Mouse (Mus musculus): Measurements from ENCODE around the gene Dram1.

Dram1 gene

DNA sequence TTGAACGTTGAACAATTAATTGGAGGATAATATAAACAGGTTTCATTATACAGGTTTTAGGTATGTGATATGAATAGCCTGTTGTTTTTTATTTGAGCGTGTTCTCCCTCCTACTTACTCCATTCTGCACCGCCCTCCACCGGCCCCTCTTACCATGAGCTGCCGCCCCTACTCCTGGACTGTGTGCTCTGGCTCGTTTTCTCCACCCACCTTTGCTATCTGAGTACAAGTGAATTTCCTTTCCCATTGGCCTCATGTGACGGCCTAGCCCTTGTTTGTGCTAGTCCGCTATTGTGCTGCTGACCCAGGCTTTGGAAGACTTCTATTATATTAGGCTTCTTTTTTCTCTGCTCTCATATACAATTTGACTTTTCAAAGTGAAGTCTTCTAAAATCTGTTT lies 91.6 kb downstream of the Dram1 start:
- no peak for DNase-seq (ENCODE audit: low read depth)

DNA sequence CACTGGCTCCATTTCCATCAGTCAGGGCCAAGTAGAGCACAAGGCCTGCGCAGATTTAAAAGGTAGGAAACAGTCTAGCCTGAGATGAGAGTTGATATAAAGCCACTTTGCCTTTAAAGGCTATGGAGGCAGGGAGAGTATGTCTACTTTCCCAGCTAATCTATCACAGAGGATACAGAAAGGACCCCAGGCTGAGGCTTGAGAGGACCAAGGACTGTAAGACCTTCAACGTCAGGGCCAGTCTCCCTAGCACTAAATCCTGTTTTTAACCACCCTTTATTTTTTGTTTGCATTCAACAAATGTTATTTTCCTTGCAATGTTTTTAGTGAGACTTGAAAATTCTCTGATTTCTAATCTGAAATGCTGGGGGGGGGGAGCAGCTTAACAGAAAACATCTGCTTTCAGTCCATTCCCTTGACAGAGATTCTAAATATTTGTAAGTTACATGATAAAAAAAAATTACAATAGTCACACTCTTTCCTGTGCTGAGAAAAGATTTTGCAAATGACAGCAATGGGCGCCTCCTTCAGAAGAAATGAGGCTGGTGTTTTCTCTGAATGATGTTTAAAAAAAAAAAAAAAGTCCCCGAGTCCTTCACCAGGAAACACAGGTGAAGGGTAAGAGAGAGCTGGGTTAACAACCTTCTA lies 94.4 kb downstream of the Dram1 start:
- DNase-seq (ENCODE audit: low read depth): no peak

DNA sequence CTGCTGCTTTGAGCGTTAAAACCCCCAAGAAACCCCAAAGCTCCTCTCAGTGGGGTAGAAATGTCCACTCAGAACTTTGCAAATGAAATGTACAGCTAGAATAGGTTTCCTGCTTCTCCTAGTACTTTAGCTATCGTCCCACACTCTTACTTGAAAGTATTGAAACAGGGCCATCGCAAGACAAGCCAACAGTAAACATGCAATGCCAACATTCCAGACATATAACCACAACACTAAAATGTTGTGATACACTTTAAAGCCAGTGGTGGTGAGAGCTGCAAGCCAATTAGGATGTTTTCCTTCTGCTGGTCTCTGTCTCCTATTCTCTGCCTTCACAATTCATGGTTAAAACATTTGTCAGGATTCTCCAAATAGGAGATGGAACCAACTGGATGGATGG lies 97.2 kb downstream of the Dram1 start:
- no peak for DNase-seq (ENCODE audit: low read depth)

DNA sequence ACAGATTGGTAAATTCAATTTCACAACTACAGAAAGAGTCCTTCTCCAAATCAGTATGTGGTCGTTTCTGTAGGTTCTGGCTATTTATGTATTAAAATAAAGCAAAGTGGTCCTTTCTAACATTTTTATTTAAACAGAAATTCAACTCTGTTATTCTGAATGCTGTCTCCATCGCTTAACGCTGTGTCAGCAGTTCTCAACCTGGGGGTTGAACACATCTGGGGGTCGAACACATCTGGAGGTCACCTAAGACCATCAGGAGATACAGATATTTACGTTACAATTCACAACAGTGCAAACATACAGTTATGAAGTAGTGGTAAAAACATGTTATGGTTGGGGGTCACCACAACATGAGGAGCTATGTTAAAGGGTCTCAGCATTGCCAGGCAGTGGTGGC lies 104.8 kb downstream of the Dram1 start:
- DNase-seq (ENCODE audit: low read depth): no peak

All from NIH3T3 (cell line).